Mouse (Mus musculus): Measurements from ENCODE around the gene Ppp1r37.

Ppp1r37 gene

DNA sequence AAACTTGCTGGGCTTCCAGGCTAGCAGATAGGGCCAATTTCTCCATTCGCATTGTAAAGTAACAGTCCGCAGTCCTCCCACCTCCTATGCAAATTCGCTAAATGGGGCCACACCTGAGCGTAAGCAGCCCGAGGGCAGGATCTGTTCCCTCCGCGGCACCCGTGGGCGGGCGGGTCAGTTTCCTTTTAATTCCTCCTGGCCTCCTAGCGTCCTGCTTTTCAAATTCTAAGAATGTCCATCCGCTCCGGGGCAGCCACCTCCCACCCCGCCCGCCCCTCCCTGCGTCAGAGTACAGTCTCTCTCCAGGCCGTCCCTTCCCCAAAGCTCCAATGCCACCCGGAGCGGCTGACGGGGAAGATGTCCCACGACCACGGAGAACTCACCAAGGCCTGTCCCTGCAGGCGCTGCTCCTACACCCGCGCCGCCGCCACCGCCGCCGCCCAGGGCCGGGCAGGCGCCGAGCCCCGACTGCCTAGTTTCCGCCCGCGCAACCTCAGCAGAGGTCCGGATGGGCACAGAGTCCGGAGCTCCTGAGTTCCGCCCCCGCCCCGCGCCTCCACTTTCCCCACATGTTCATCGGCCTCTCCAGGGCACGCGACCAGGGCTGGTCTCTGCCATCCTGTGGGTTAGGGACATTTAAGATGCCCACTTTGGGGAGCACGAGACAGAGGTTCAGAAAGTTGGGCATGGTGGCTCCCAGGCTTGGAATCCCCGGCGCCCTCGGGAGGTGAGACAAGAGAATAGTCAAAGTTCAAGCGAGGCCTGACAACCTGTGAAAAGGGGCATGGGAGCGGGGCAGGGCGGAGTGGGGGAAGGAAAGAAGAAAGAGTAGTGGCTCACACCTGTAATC lies 10.3 kb upstream of the Ppp1r37 start:
- DNase-seq (ENCODE audit: low spot score in 2 of 2) = peak; percentile 59 to 65

- no peak for DNase-seq (ENCODE audit: low spot score in 2 of 2)
These were observed 6.8 kb upstream of the Ppp1r37 start for GRCm38 (mm10) chr7:19569647-19570046.

DNA sequence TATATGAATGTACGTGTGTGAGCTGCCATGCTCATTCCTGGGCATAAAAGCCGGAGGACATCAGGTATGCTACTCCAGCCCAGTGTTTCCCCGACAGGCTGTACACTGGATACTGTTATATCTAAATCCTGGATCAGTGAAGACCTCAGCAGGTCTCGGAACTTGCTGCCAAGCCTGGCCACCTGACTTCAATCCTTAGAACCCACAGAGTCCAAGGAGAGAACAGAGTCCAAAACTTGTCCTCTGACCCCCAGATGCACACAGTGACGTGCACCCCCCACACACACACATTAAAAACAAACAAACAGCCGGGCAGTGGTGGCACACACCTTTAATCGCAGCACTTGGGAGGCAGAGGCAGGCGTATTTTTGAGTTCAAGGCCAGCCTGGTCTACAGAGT lies 4.5 kb upstream of the Ppp1r37 start:
- no peak for DNase-seq (ENCODE audit: low spot score in 2 of 2)

GRCm38 (mm10) chr7:19565803-19566202 lies 2.9 kb upstream of the Ppp1r37 start:
- no peak for DNase-seq (ENCODE audit: low spot score in 2 of 2)

DNA sequence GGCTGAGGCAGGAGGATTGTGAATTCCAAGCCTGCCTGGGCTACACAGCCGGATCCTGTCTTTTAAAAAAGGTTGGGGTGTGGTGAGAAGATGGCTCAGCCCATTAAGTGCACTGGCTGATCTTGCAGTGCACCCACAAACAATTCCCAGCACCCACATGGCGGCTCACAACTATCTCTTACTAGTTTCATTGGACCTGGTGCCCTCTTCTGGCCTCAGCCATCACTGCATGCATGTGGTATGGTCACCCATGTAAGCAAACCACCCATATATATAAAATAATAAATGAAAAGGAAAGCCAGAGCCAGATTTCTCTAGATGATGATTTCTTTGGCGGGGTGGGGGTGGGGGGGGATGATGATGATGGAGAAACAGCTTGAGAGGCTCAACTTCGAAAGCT lies 1.6 kb upstream of the Ppp1r37 start:
- no peak for DNase-seq (ENCODE audit: low spot score in 2 of 2)

GRCm38 (mm10) chr7:19563884-19564283 lies 1.0 kb upstream of the Ppp1r37 start:
- no peak for DNase-seq (ENCODE audit: low spot score in 2 of 2)

- DNase-seq (ENCODE audit: low spot score in 2 of 2) = peak; percentile 70 to 81
These were observed 872 bp downstream of the Ppp1r37 start for GRCm38 (mm10) chr7:19561765-19562642.

DNA sequence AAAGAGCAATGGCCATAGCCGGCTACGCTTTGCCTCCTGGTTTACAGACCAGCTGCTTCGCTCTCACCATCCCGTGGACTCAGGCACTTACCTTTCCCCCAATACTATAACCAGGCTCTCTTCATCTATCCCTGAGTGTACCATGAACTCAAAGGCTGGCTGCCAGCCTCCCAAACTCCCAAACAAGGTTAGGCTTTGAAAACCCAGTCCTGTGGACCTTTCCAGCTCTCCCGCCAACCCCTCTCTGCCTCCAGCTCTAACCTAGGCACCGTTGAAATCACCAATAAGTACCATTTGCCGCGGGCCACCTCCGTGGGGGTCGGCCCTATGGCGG lies 1.5 kb downstream of the Ppp1r37 start:
- DNase-seq (ENCODE audit: low spot score in 2 of 2) = no peak

GRCm38 (mm10) chr7:19560491-19561260 lies 2.2 kb downstream of the Ppp1r37 start:
- no peak for DNase-seq (ENCODE audit: low spot score in 2 of 2)

DNA sequence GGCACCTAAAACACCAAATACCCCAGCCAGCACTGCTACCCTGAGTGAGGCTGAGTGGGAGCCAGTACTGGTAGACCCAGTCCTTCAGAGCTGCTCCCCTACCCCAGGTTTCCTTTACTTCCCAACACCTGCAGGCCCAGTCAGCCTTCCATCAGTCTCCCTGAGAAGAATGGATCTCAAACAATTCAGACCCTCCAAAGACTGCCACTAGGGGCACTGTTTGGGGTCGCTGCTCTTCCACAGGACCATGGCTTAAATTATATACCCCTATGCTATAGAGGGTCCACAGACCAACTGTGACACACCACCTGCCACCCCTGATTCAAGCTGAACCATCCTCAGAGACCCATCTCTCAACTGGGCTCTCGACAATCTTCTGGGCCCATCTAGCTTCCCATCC lies 3.9 kb downstream of the Ppp1r37 start:
- DNase-seq (ENCODE audit: low spot score in 2 of 2) = no peak

GRCm38 (mm10) chr7:19557982-19558900 lies 4.6 kb downstream of the Ppp1r37 start:
- DNase-seq (ENCODE audit: low spot score in 2 of 2) = no peak

- no peak for DNase-seq (ENCODE audit: low spot score in 2 of 2)
These were observed 5.8 kb downstream of the Ppp1r37 start for GRCm38 (mm10) chr7:19557086-19557485.

- peak; percentile 62 to 79 for DNase-seq (ENCODE audit: low spot score in 2 of 2)
These were observed 8.7 kb downstream of the Ppp1r37 start for GRCm38 (mm10) chr7:19554168-19554567.

DNA sequence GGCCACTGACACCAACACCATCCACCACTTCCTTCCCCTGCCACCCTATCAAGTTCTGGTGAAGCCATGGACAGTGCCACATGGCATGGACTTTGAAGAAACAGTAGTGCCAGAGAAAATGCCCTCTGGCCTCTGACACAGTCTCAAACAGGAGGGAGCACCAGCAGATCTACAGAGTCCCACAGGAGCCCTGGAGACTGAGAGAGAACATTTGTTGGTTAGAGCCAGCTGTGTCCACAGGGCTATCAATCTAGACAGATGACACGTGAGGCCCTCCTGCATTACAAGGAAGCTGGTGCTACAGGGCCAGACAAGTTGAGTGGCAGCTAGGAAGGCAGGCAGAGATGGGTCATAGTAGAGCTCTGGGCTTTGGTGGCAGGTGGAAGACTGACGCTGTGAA lies 10.4 kb downstream of the Ppp1r37 start:
- no peak for DNase-seq (ENCODE audit: low spot score in 2 of 2)

GRCm38 (mm10) chr7:19551634-19552033 lies 11.2 kb downstream of the Ppp1r37 start:
- DNase-seq (ENCODE audit: low spot score in 2 of 2) = no peak

DNA sequence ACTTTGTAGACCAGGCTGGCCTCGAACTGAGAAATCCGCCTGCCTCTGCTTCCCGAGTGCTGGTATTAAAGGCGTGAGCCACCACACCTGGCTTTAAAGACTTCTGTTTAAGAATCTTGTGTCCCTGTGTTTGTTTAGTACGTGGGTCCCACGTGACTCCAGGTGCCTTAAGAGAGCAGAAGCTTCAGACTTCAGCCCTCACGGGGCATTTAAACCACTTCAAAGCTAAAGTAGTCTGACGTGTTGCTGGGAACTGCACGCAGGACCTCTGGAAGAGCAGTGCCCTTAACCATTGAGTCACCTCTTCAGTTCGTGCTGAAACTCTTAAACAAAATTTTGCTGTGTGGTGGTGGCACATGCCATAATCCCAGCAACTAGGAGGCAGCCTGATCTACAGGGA lies 13.5 kb downstream of the Ppp1r37 start:
- no peak for DNase-seq (ENCODE audit: low spot score in 2 of 2)

DNA sequence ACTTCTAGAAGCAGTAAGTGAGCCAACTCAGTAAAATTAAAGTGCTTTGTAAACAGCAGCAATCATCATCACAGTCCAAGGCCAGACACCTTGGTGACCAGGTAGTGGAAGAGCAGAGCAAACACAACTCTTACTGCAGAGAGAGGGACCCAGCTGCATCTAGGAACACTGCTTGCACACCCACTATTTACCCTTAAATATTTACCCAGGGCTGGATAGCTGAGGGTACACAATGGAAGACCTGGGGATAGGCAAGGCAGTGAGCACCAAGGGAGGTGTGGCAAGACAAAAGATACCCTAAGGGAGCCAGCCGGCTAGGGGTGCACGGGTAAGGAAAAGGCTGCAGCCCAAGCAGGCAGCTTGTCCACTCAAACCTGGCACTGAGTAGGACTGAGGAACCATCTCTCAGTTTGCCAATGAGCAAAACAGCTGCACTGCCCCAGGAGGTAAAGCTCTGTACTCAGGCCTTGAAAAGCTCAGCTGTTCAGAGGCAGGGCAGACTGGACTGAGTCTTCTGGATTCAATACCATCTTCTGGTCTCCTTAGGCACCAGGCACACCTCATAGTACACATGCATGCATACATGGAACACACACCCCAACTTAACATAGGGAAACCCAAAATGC lies 15.4 kb downstream of the Ppp1r37 start:
- DNase-seq (ENCODE audit: low spot score in 2 of 2) = no peak

DNA sequence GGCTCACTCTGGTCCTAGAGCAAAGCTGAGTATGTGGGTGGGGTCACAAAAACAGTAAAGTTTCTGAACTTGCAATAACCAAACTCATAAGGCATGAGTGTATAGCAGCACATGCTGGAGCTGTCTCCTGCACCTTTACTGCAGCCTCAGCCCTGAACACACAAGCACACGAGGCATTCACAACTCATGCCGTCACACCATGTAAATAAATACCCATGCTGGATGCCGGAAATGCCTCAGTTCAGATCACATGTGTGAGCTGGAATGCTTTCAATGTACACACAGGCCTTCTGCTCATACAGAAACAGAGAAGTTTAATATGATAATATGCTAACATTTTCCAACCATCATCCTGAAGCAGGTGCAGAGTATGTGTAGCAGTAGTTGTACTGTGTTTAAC lies 16.9 kb downstream of the Ppp1r37 start:
- no peak for DNase-seq (ENCODE audit: low spot score in 2 of 2)

GRCm38 (mm10) chr7:19543584-19543983 lies 19.3 kb downstream of the Ppp1r37 start:
- no peak for DNase-seq (ENCODE audit: low spot score in 2 of 2)

DNA sequence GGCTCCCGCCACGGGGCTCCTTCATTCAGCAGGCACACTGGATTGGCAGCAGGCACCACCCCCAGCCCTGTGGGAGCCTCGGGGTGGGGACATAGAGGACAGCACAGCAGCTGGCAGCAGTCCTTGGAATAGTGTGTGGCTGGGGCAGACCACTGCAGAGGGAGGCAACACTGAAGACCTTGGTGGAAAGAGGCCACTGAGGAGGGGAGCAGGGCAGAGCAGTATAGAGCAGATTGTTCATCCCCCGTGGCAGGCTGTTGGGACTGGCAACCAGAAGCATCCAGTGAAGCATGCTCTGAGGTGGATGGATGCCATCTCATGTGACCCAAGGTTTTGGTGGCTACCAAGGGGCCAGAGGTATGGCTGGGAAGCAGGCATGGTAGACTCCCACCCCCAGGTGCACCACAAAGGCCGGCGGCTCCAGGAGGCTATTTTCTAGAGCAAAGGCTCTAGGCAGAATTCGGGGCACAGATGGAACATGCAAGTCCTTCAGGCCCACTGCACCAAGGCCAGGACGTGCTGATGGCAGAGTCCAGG lies 20.7 kb downstream of the Ppp1r37 start:
- no peak for DNase-seq (ENCODE audit: low spot score in 2 of 2)

Data from right cerebral cortex, postnatal 36 days (tissue).